Mouse (Mus musculus) liver, embryonic 14.5 days (tissue): ENCODE measurements around the gene Csf3r. TPM values are rescaled to one million over a fixed set of nuclear protein-coding genes. Genes with fewer than 3 reads are reported as not detected.

Source experiments
- ATAC-seq: fragments of 200-750 bp; cut with Nextera tagmentation; 2 replicates; pipeline ENCODE4 v1.8.0; 2017; ENCODE audit warnings: moderate number of reproducible peaks, mild to moderate bottlenecking, moderate library complexity; ENCODE audit not compliant: insufficient read depth
- DNase-seq, 3 experiments: peaks; one replicate each; pipeline ENCODE4 v3.0.0-alpha.2; 2012 to 2013; ENCODE audit warnings: low read depth in 3 of 3, low spot score in 3 of 3
- H3K27ac ChIP-seq: fragments of 300-500 bp; sonication (generic); 2 replicates; pipeline ENCODE4 v1.5.1; 2014; ENCODE audit warnings: moderate library complexity, mild to moderate bottlenecking, control low read depth, inconsistent platforms
- H3K27me3 ChIP-seq: fragments of 300-500 bp; sonication (generic); 2 replicates; pipeline ENCODE4 v1.6.1; 2014; ENCODE audit warnings: mild to moderate bottlenecking, low read length, moderate library complexity; ENCODE audit not compliant: control insufficient read depth, insufficient read depth
- H3K36me3 ChIP-seq: fragments of 300-500 bp; sonication (generic); replicated peaks from 2 replicates; pipeline ENCODE4 v1.6.1; 2014; ENCODE audit warnings: low read depth; ENCODE audit not compliant: control insufficient read depth, insufficient read depth
- H3K4me1 ChIP-seq, 2 experiments: fragments of 200-500 bp in 1 of 2; fragments of 300-500 bp in 1 of 2; sonication (generic) in 1 of 2; replicated peaks; 2 replicates each; pipeline ENCODE4 v1.6.1; 2012 to 2014; ENCODE audit warnings: antibody characterized with exemption in 1 of 2, inconsistent platforms in 1 of 2, low read length in 1 of 2; ENCODE audit not compliant: control insufficient read depth in 2 of 2, insufficient read depth in 2 of 2
- H3K4me2 ChIP-seq: fragments of 300-500 bp; sonication (generic); 2 replicates; pipeline ENCODE4 v1.6.1; 2014; ENCODE audit warnings: low read depth, mild to moderate bottlenecking, control low read depth, moderate library complexity
- H3K4me3 ChIP-seq, 2 experiments: fragments of 200-500 bp in 1 of 2; fragments of 300-500 bp in 1 of 2; sonication (generic) in 1 of 2; 2 replicates each; pipeline ENCODE4 v1.5.1; 2012 to 2014; ENCODE audit warnings: low read depth in 2 of 2, low read length in 2 of 2, mild to moderate bottlenecking in 2 of 2, control low read depth in 1 of 2, inconsistent platforms in 1 of 2, moderate library complexity in 1 of 2; ENCODE audit not compliant: insufficient read depth in 1 of 2
- H3K9ac ChIP-seq: fragments of 300-500 bp; sonication (generic); replicated peaks from 2 replicates; pipeline ENCODE4 v1.6.1; 2014; ENCODE audit warnings: mild to moderate bottlenecking, control low read depth, moderate library complexity
- H3K9me3 ChIP-seq: fragments of 300-500 bp; sonication (generic); 2 replicates; pipeline ENCODE4 v1.6.1; 2016; ENCODE audit warnings: low read length, mixed read lengths; ENCODE audit not compliant: control insufficient read depth
- CTCF ChIP-seq: IDR thresholded peaks from 2 replicates; pipeline ENCODE4 v1.5.1; 2016; ENCODE audit warnings: antibody characterized with exemption, low read depth, control low read depth
- EP300 ChIP-seq: IDR thresholded peaks from 2 replicates; pipeline ENCODE4 v1.6.1; 2016; ENCODE audit warnings: antibody characterized with exemption, low read depth
- WGBS: fragments of 180-500 bp; shearing (Covaris S2); extraction: QIAGEN DNeasy Blood & Tissue Kit; methylation state at CpG from one replicate; pipeline ENCODE4 v1.1.7; 2014; ENCODE audit not compliant: insufficient replicate concordance; 5-methylcytosine and 5-hydroxymethylcytosine counted together
- polyA plus RNA-seq, 2 experiments: library from polyadenylated mRNA; depleted of rRNA in 1 of 2; stranded (reverse) in 1 of 2; unstranded in 1 of 2; fragments of >200 nt; fragmentation: Nextera tagmentation in 1 of 2; extraction: Ambion mirVana in 1 of 2; gene quantifications; 2 replicates each; pipeline versions ENCODE4 v1.2.1 to v1.2.3; 2012 to 2014

The Csf3r gene
- polyA plus RNA-seq, 2 experiments = 2.7 to 3.1 TPM

GRCm38 (mm10) chr4:126090101-126090847, 65.9 kb downstream of the Csf3r start:
- WGBS = 45% methylated on average over 7 of the region's 7 CpGs

GRCm38 (mm10) chr4:126090848-126091124, 66.4 kb downstream of the Csf3r start:
- Histone ChIP-seq H3K4me1 (peaks cover 0 to 7% of the 10 kb centered on the region in 2 experiments; a peak in 2 of 4 replicates), H3K36me3 (no peaks in the 10 kb centered on the region), H3K9me3 (no peaks in the 10 kb centered on the region), H3K27ac (no peak overlapping the region), H3K4me2 (no peak overlapping the region), H3K27me3 (no peaks in the 10 kb centered on the region), H3K9ac (no peak overlapping the region), H3K4me3 (no peak overlapping the region)
- TF ChIP-seq CTCF (no peak), EP300 (no peak)
- DNase-seq (no peak), ATAC-seq (no peak)
- 44% methylated on average over 4 of the region's 4 CpGs for WGBS

More at GRCm38 (mm10) chr4:126090101-126090847, 65.9 kb downstream of the Csf3r start:
- no peak for ATAC-seq
- no peak overlapping the region for H3K27ac ChIP-seq
- H3K4me3 ChIP-seq = no peak overlapping the region
- no peaks in the 10 kb centered on the region for H3K27me3 ChIP-seq
- peaks cover 0 to 7% of the 10 kb centered on the region in 2 experiments; a peak in 2 of 4 replicates for H3K4me1 ChIP-seq
- H3K9ac ChIP-seq = no peak overlapping the region
- H3K9me3 ChIP-seq = no peaks in the 10 kb centered on the region
- H3K4me2 ChIP-seq = no peak overlapping the region
- no peaks in the 10 kb centered on the region for H3K36me3 ChIP-seq
- DNase-seq = no peak
- no peak for TF ChIP-seq EP300
- no peak for TF ChIP-seq CTCF

DNA sequence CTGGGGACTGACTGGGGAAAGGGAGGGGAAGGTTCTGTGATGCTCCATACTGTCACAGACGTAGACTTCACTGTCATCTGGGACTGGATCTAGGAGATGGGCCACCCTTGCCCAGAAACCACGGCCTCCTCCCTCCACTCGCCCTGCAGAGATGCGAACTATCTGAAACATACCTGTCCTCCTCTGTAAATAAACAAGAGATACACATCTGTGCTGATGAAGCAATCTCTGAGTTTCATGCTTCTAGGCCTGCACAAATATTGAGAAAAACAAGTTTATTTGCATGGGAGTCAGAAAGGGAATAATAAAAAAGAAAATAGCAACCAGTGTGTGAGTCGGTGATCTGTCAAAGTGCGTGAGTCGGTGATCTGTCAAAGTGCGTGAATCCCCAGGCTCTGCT, 67.5 kb downstream of the Csf3r start:
- H3K9me3 ChIP-seq = no peaks in the 10 kb centered on the region
- no peak overlapping the region for H3K9ac ChIP-seq
- no peak for DNase-seq
- H3K4me3 ChIP-seq = no peak overlapping the region
- no peaks in the 10 kb centered on the region for H3K36me3 ChIP-seq
- no peak overlapping the region for H3K4me2 ChIP-seq
- TF ChIP-seq EP300 (no peak), CTCF (no peak)
- peaks cover 1 to 8% of the 10 kb centered on the region in 2 experiments for H3K4me1 ChIP-seq
- ATAC-seq = no peak
- 78% methylated on average over 8 of the region's 8 CpGs for WGBS
- no peak overlapping the region for H3K27ac ChIP-seq
- H3K27me3 ChIP-seq = no peaks in the 10 kb centered on the region

Other genes starting within 250 kb of the Csf3r start
- 23.3 and 41.3 TPM in 2 replicates for gene Mrps15, start 22.4 kb downstream of the Csf3r start, polyA plus RNA-seq (2012; rRNA removed)
- 88.4 and 99.5 TPM in 2 replicates for gene Mrps15, start 22.4 kb downstream of the Csf3r start, polyA plus RNA-seq (2014; fragmentation: Nextera tagmentation; extraction: Ambion mirVana)
- 0.29 and 0.31 TPM in 2 replicates for gene Oscp1, start 34.0 kb downstream of the Csf3r start, polyA plus RNA-seq (2012; rRNA removed)
- 1.4 and 1.8 TPM in 2 replicates for gene Oscp1, start 34.0 kb downstream of the Csf3r start, polyA plus RNA-seq (2014; fragmentation: Nextera tagmentation; extraction: Ambion mirVana)
- 20.1 and 20.3 TPM in 2 replicates for gene Lsm10, start 72.1 kb downstream of the Csf3r start, polyA plus RNA-seq (2012; rRNA removed)
- 24.4 and 25.9 TPM in 2 replicates for gene Lsm10, start 72.1 kb downstream of the Csf3r start, polyA plus RNA-seq (2014; fragmentation: Nextera tagmentation; extraction: Ambion mirVana)
- 4.3 and 5.6 TPM in 2 replicates for gene Stk40, start 79.4 kb downstream of the Csf3r start, polyA plus RNA-seq (2012; rRNA removed)
- gene Stk40, start 79.4 kb downstream of the Csf3r start, polyA plus RNA-seq (2014; fragmentation: Nextera tagmentation; extraction: Ambion mirVana) = 8.2 and 9.0 TPM in 2 replicates
- 11.9 and 14.8 TPM in 2 replicates for gene Eva1b, start 123.2 kb downstream of the Csf3r start, polyA plus RNA-seq (2012; rRNA removed)
- gene Eva1b, start 123.2 kb downstream of the Csf3r start, polyA plus RNA-seq (2014; fragmentation: Nextera tagmentation; extraction: Ambion mirVana) = 11.0 and 12.0 TPM in 2 replicates
- gene Sh3d21, start 138.9 kb downstream of the Csf3r start, polyA plus RNA-seq (2012; rRNA removed) = 0.46 and 0.53 TPM in 2 replicates
- 0.77 and 0.93 TPM in 2 replicates for gene Sh3d21, start 138.9 kb downstream of the Csf3r start, polyA plus RNA-seq (2014; fragmentation: Nextera tagmentation; extraction: Ambion mirVana)
- gene Thrap3, start 178.2 kb downstream of the Csf3r start, polyA plus RNA-seq (2012; rRNA removed) = 39.2 and 62.6 TPM in 2 replicates
- gene Thrap3, start 178.2 kb downstream of the Csf3r start, polyA plus RNA-seq (2014; fragmentation: Nextera tagmentation; extraction: Ambion mirVana) = 77.9 and 84.2 TPM in 2 replicates
- gene Map7d1, start 231.8 kb downstream of the Csf3r start, polyA plus RNA-seq (2012; rRNA removed) = 8.6 and 9.4 TPM in 2 replicates
- gene Map7d1, start 231.8 kb downstream of the Csf3r start, polyA plus RNA-seq (2014; fragmentation: Nextera tagmentation; extraction: Ambion mirVana) = 4.9 and 6.1 TPM in 2 replicates
- gene Trappc3, start 237.8 kb downstream of the Csf3r start, polyA plus RNA-seq (2012; rRNA removed) = 16.3 and 23.4 TPM in 2 replicates
- 8.8 and 9.2 TPM in 2 replicates for gene Trappc3, start 237.8 kb downstream of the Csf3r start, polyA plus RNA-seq (2014; fragmentation: Nextera tagmentation; extraction: Ambion mirVana)